Mouse (Mus musculus) G1E (cell line): ENCODE data around the gene Cytl1.

ENCODE experiments used
- CTCF ChIP-seq: IDR thresholded peaks from 2 replicates; pipeline ENCODE4 v1.5.1; 2012; ENCODE audit warnings: low read depth, low read length, inconsistent platforms, mixed read lengths
- GATA1 ChIP-seq: IDR thresholded peaks from 2 replicates; pipeline ENCODE4 v1.6.1; 2012; ENCODE audit warnings: borderline replicate concordance, low read length, inconsistent platforms, mixed read lengths
- POLR2AphosphoS5 ChIP-seq: IDR thresholded peaks from 2 replicates; pipeline ENCODE4 v1.6.1; 2012; ENCODE audit warnings: low read depth, low read length, inconsistent platforms; ENCODE audit not compliant: insufficient replicate concordance
- TAL1 ChIP-seq: conservative IDR thresholded peaks from 2 replicates; pipeline ENCODE4 v1.6.1; 2012; ENCODE audit warnings: low read depth, low read length, inconsistent platforms, mixed read lengths

- TF ChIP-seq POLR2AphosphoS5 (no peak), CTCF (no peak), TAL1 (no peak), GATA1 (no peak)
These were observed 39.5 kb upstream of the Cytl1 start for GRCm38 (mm10) chr5:37695773-37696172.
